Mouse (Mus musculus) embryonic facial prominence, embryonic 13.5 days (tissue): Measurements from ENCODE around the gene Nfs1. TPM values are rescaled to one million over a fixed set of nuclear protein-coding genes. Genes with fewer than 3 reads are reported as not detected.
"Not testable (repeated sequence)": the region's sequence is repeated elsewhere in the genome, so short reads cannot be mapped to it uniquely, and the experiment has no call there.

ENCODE experiments used
- ATAC-seq: fragments of 200-750 bp; cut with Nextera tagmentation; 2 replicates; pipeline ENCODE4 v1.8.0; 2017; ENCODE audit warnings: low read depth; ENCODE audit not compliant: insufficient number of reproducible peaks, insufficient read depth, low FRiP score, low TSS enrichment
- H3K27ac ChIP-seq: fragments of 300-500 bp; sonication (generic); 2 replicates; pipeline ENCODE4 v1.5.1; 2015; ENCODE audit warnings: moderate library complexity, mild to moderate bottlenecking, inconsistent platforms
- H3K27me3 ChIP-seq: fragments of 300-500 bp; sonication (generic); 2 replicates; pipeline ENCODE4 v1.6.1; 2015; ENCODE audit warnings: mild to moderate bottlenecking, inconsistent platforms
- H3K36me3 ChIP-seq: fragments of 300-500 bp; sonication (generic); 2 replicates; pipeline ENCODE4 v1.6.1; 2015; ENCODE audit warnings: mild to moderate bottlenecking, inconsistent platforms
- H3K4me1 ChIP-seq: fragments of 300-500 bp; sonication (generic); 2 replicates; pipeline ENCODE4 v1.6.1; 2015; ENCODE audit warnings: inconsistent platforms
- H3K4me2 ChIP-seq: fragments of 300-500 bp; sonication (generic); 2 replicates; pipeline ENCODE4 v1.6.1; 2015; ENCODE audit warnings: moderate library complexity, mild to moderate bottlenecking, inconsistent platforms
- H3K4me3 ChIP-seq: fragments of 300-500 bp; sonication (generic); 2 replicates; pipeline ENCODE4 v1.5.1; 2015; ENCODE audit warnings: mild to moderate bottlenecking, inconsistent platforms
- H3K9ac ChIP-seq: fragments of 300-500 bp; sonication (generic); 2 replicates; pipeline ENCODE4 v1.6.1; 2015; ENCODE audit warnings: mild to moderate bottlenecking, inconsistent platforms
- H3K9me3 ChIP-seq: fragments of 300-500 bp; sonication (generic); 2 replicates; pipeline ENCODE4 v1.6.1; 2016; ENCODE audit warnings: inconsistent platforms
- WGBS: fragments of 180-500 bp; shearing (Covaris S2); methylation state at CpG from one replicate; pipeline ENCODE4 v1.1.7; 2015; ENCODE audit warnings: mixed read lengths; 5-methylcytosine and 5-hydroxymethylcytosine counted together
- polyA plus RNA-seq: library from polyadenylated mRNA; unstranded; fragments of >200 nt; fragmentation: Nextera tagmentation; extraction: Ambion mirVana; gene quantifications from 2 replicates; pipeline ENCODE4 v1.2.1, GENCODE M21; 2015

The Nfs1 gene
- 35.4 and 39.3 TPM in 2 replicates for polyA plus RNA-seq

- Histone ChIP-seq H3K4me3 (peak within 1 kb of the TSS; percentile 85), H3K36me3 (peaks cover 30% of the 10 kb centered on the region), H3K4me2 (peak within 1 kb of the TSS; percentile 74), H3K27me3 (no peaks in the 10 kb centered on the region), H3K9ac (peak within 1 kb of the TSS; percentile 92), H3K4me1 (peaks cover 8% of the 10 kb centered on the region), H3K9me3 (no peaks in the 10 kb centered on the region), H3K27ac (peak within 1 kb of the TSS; percentile 95)
- ATAC-seq, result peak; percentile 96
- WGBS, result under 1% methylated on average over 70 of the region's 70 CpGs
Measured at GRCm38 (mm10) chr2:156143953-156144724, at the start of gene Nfs1, which contains the start of gene Romo1. TSS of gene Nfs1 (minus strand) at chr2:156144186. TSS of gene Romo1 (plus strand) at chr2:156144039.

GRCm38 (mm10) chr2:156193066-156193862, 49.3 kb upstream of the Nfs1 start:
- H3K4me2 ChIP-seq, result no peak overlapping the region
- no peaks in the 10 kb centered on the region for H3K9me3 ChIP-seq
- H3K27me3 ChIP-seq, result no peaks in the 10 kb centered on the region
- WGBS, result 52% methylated on average over 3 of the region's 3 CpGs
- H3K9ac ChIP-seq, result no peak overlapping the region
- H3K36me3 ChIP-seq, result no peaks in the 10 kb centered on the region
- no peak overlapping the region for H3K27ac ChIP-seq
- peaks cover 8% of the 10 kb centered on the region; the same call in 1 of the 2 replicates for H3K4me1 ChIP-seq
- no peak for ATAC-seq
- no peak overlapping the region for H3K4me3 ChIP-seq

- Histone ChIP-seq H3K9ac (no peak overlapping the region), H3K4me3 (no peak overlapping the region), H3K36me3 (no peaks in the 10 kb centered on the region), H3K27ac (no peak overlapping the region), H3K27me3 (no peaks in the 10 kb centered on the region), H3K4me1 (no peaks in the 10 kb centered on the region), H3K9me3 (no peaks in the 10 kb centered on the region), H3K4me2 (no peak overlapping the region)
- 64% methylated on average over 2 of the region's 2 CpGs for WGBS
- no peak for ATAC-seq
Measured at GRCm38 (mm10) chr2:156192068-156192467, 48.1 kb upstream of the Nfs1 start.

GRCm38 (mm10) chr2:156191540-156191939, 47.6 kb upstream of the Nfs1 start:
- Histone ChIP-seq H3K9me3 (no peaks in the 10 kb centered on the region), H3K36me3 (no peaks in the 10 kb centered on the region), H3K4me3 (no peak overlapping the region), H3K27ac (no peak overlapping the region), H3K4me2 (no peak overlapping the region), H3K4me1 (no peaks in the 10 kb centered on the region), H3K27me3 (no peaks in the 10 kb centered on the region), H3K9ac (no peak overlapping the region)
- ATAC-seq, result no peak
- 94% methylated on average over 2 of the region's 2 CpGs for WGBS

- Histone ChIP-seq H3K27ac (no peak overlapping the region), H3K4me3 (no peak overlapping the region), H3K27me3 (no peaks in the 10 kb centered on the region), H3K4me2 (no peak overlapping the region), H3K36me3 (no peaks in the 10 kb centered on the region), H3K4me1 (no peaks in the 10 kb centered on the region), H3K9ac (no peak overlapping the region), H3K9me3 (no peaks in the 10 kb centered on the region)
- ATAC-seq, result no peak
- 80% methylated on average over 14 of the region's 14 CpGs for whole genome bisulfite sequencing
Measured at GRCm38 (mm10) chr2:156190004-156190896, 46.3 kb upstream of the Nfs1 start.

GRCm38 (mm10) chr2:156189241-156189640, 45.3 kb upstream of the Nfs1 start:
- not testable (repeated sequence) for H3K36me3 ChIP-seq, H3K4me1 ChIP-seq, H3K27ac ChIP-seq, H3K27me3 ChIP-seq, H3K4me3 ChIP-seq, H3K9me3 ChIP-seq, H3K9ac ChIP-seq, H3K4me2 ChIP-seq, ATAC-seq
- WGBS, result 83% methylated on average over 7 of the region's 7 CpGs

GRCm38 (mm10) chr2:156181592-156181991, 37.6 kb upstream of the Nfs1 start:
- Histone ChIP-seq H3K4me1 (peaks cover 20% of the 10 kb centered on the region), H3K27me3 (no peaks in the 10 kb centered on the region), H3K4me2 (no peak overlapping the region), H3K27ac (no peak overlapping the region), H3K4me3 (no peak overlapping the region), H3K9ac (peak overlapping the region; percentile 77; the same call in 1 of the 2 replicates), H3K9me3 (no peaks in the 10 kb centered on the region), H3K36me3 (peaks cover 16% of the 10 kb centered on the region)
- no peak for ATAC-seq
- 71% methylated on average over 2 of the region's 2 CpGs for WGBS

- WGBS, result 14% methylated on average over 8 of the region's 8 CpGs
- H3K4me1 ChIP-seq, result peaks cover 20% of the 10 kb centered on the region
Measured at GRCm38 (mm10) chr2:156180824-156181590, 37.0 kb upstream of the Nfs1 start.

GRCm38 (mm10) chr2:156180094-156180821, 36.3 kb upstream of the Nfs1 start, which contains the start of gene Rbm39:
TSS of gene Rbm39 (minus strand) at chr2:156180238.
- H3K9ac ChIP-seq, result peak within 1 kb of the TSS; percentile 100
- H3K4me3 ChIP-seq, result peak within 1 kb of the TSS; percentile 99
- peaks cover 21% of the 10 kb centered on the region for H3K36me3 ChIP-seq
- H3K4me1 ChIP-seq, result peaks cover 20% of the 10 kb centered on the region
- H3K4me2 ChIP-seq, result peak within 1 kb of the TSS; percentile 87
- H3K9me3 ChIP-seq, result no peaks in the 10 kb centered on the region
- no peaks in the 10 kb centered on the region for H3K27me3 ChIP-seq
- under 1% methylated on average over 47 of the region's 47 CpGs for WGBS
- peak; percentile 95 for ATAC-seq
- peak within 1 kb of the TSS; percentile 98 for H3K27ac ChIP-seq

More at GRCm38 (mm10) chr2:156180824-156181590, 37.0 kb upstream of the Nfs1 start:
- Histone ChIP-seq H3K36me3 (peaks cover 18% of the 10 kb centered on the region), H3K9ac (peak overlapping the region; percentile 77), H3K27ac (peak overlapping the region; percentile 98), H3K4me2 (peak overlapping the region; percentile 68), H3K9me3 (no peaks in the 10 kb centered on the region), H3K4me3 (peak overlapping the region; percentile 99), H3K27me3 (no peaks in the 10 kb centered on the region)
- ATAC-seq, result 0 out of 2 replicates have a peak, but pooled peaks have one; percentile 2

GRCm38 (mm10) chr2:156179796-156180093, 35.8 kb upstream of the Nfs1 start:
- WGBS, result 0% methylated on average over 41 of the region's 41 CpGs
- ATAC-seq, result peak; percentile 17; the same call in 1 of the 2 replicates
- H3K9me3 ChIP-seq, result no peaks in the 10 kb centered on the region
- no peak overlapping the region for H3K4me2 ChIP-seq
- peak overlapping the region; percentile 98 for H3K27ac ChIP-seq
- H3K4me3 ChIP-seq, result peak overlapping the region; percentile 99
- H3K9ac ChIP-seq, result peak overlapping the region; percentile 100
- H3K4me1 ChIP-seq, result peaks cover 20% of the 10 kb centered on the region
- no peaks in the 10 kb centered on the region for H3K27me3 ChIP-seq
- peaks cover 21% of the 10 kb centered on the region for H3K36me3 ChIP-seq
